Mouse (Mus musculus) ES-E14 (cell line): ENCODE results near the gene Nhsl1. TPM values are rescaled to one million over a fixed set of nuclear protein-coding genes. Genes with fewer than 3 reads are reported as not detected.

Source experiments
- DNase-seq: peaks from one replicate; pipeline ENCODE4 v3.0.0-alpha.2; 2013; ENCODE audit warnings: low read depth, low spot score
- H3K27ac ChIP-seq: 2 replicates; pipeline ENCODE4 v1.5.1; 2012; ENCODE audit warnings: low read depth, mild to moderate bottlenecking, low read length, moderate library complexity, mixed read lengths; ENCODE audit not compliant: poor library complexity, insufficient read depth, severe bottlenecking
- H3K36me3 ChIP-seq: 2 replicates; pipeline ENCODE4 v1.6.1; 2012; ENCODE audit warnings: mild to moderate bottlenecking, low read length, moderate library complexity, mixed read lengths; ENCODE audit not compliant: control insufficient read depth, poor library complexity, insufficient read depth, severe bottlenecking
- H3K4me1 ChIP-seq, 2 experiments: fragments of 150-350 bp in 1 of 2; sonication (generic) in 1 of 2; 2 replicates each; pipeline ENCODE4 v1.6.1; 2012; ENCODE audit warnings: low read length in 2 of 2, mild to moderate bottlenecking in 1 of 2, mixed read lengths in 1 of 2; ENCODE audit not compliant: control insufficient read depth in 2 of 2, insufficient read depth in 2 of 2, poor library complexity in 1 of 2
- H3K4me3 ChIP-seq, 2 experiments: fragments of 150-350 bp in 1 of 2; sonication (generic) in 1 of 2; 2 replicates each; pipeline ENCODE4 v1.5.1; 2012; ENCODE audit warnings: low read length in 2 of 2, low read depth in 1 of 2, mild to moderate bottlenecking in 1 of 2, mixed read lengths in 1 of 2; ENCODE audit not compliant: insufficient read depth in 1 of 2, poor library complexity in 1 of 2, severe bottlenecking in 1 of 2
- H3K9ac ChIP-seq: 2 replicates; pipeline ENCODE4 v1.6.1; 2012; ENCODE audit warnings: low read depth, mild to moderate bottlenecking, low read length, mixed read lengths; ENCODE audit not compliant: poor library complexity, insufficient read depth, severe bottlenecking
- H3K9me3 ChIP-seq: fragments of 150-350 bp; sonication (generic); 2 replicates; pipeline ENCODE4 v1.6.1; 2012; ENCODE audit warnings: low read depth, mild to moderate bottlenecking, low read length; ENCODE audit not compliant: control insufficient read depth, insufficient read depth
- CHD2 ChIP-seq: IDR thresholded peaks from 2 replicates; pipeline ENCODE4 v1.6.1; 2014; ENCODE audit warnings: mild to moderate bottlenecking, low read depth, low read length, inconsistent platforms
- HCFC1 ChIP-seq: IDR thresholded peaks from 2 replicates; pipeline ENCODE4 v1.6.1; 2012; ENCODE audit warnings: low read length, inconsistent platforms, borderline replicate concordance; ENCODE audit not compliant: insufficient read depth
- MAFK ChIP-seq: IDR thresholded peaks from 2 replicates; pipeline ENCODE4 v1.6.1; 2014; ENCODE audit warnings: mild to moderate bottlenecking, low read depth, low read length, inconsistent platforms; ENCODE audit not compliant: insufficient read depth
- ZC3H11A ChIP-seq: IDR thresholded peaks from 2 replicates; pipeline ENCODE4 v1.6.1; 2012; ENCODE audit warnings: low read depth, mild to moderate bottlenecking, inconsistent platforms, low read length, borderline replicate concordance
- ZNF384 ChIP-seq: IDR thresholded peaks from 2 replicates; pipeline ENCODE4 v1.6.1; 2012; ENCODE audit warnings: low read depth, low read length, inconsistent platforms
- in situ Hi-C, 2 experiments: fragments of 600-800 bp; cut with MboI; formaldehyde crosslinking; loops; one replicate each; pipeline ENCODE4 v1.15.1; 2025; ENCODE audit warnings: low sequenced_read_pairs in 2 of 2, inconsistent platforms in 1 of 2; ENCODE audit not compliant: unreplicated experiment in 2 of 2
- total RNA-seq: library from RNA; depleted of rRNA; stranded (reverse); fragments of 300-350 nt; gene quantifications from 2 replicates; pipeline ENCODE4 v1.2.3, GENCODE M21; 2012; rRNA removed

Gene Nhsl1
- total RNA-seq, result 5.5 and 7.7 TPM in 2 replicates

- in situ Hi-C loops, result no loop called here
- no peak for DNase-seq
These were observed at the start of gene Nhsl1 for GRCm38 (mm10) chr10:18318916-18319481. Gene Nhsl1 (plus strand): TSS chr10:18318985.

GRCm38 (mm10) chr10:18276090-18276734, 42.6 kb upstream of the Nhsl1 start:
- Histone ChIP-seq H3K27ac (no peak overlapping the region), H3K4me1 (no peaks in the 10 kb centered on the region), H3K9ac (no peak overlapping the region), H3K9me3 (no peaks in the 10 kb centered on the region), H3K4me3 (no peak overlapping the region), H3K36me3 (no peaks in the 10 kb centered on the region)
- in situ Hi-C loops, result no loop called here
- TF ChIP-seq ZNF384 (no peak), HCFC1 (no peak), ZC3H11A (no peak), CHD2 (no peak), MAFK (no peak)
- DNase-seq, result no peak

More at GRCm38 (mm10) chr10:18318916-18319481, at the start of gene Nhsl1:
- H3K4me1 ChIP-seq, result peaks cover 4% of the 10 kb centered on the region in 2 experiments; a peak in 3 of 4 replicates
- H3K9ac ChIP-seq, result peak within 1 kb of the TSS; percentile 73
- no peaks in the 10 kb centered on the region for H3K9me3 ChIP-seq
- H3K27ac ChIP-seq, result no peak within 1 kb of the TSS
- no peaks in the 10 kb centered on the region for H3K36me3 ChIP-seq
- H3K4me3 ChIP-seq, result peak within 1 kb of the TSS; percentile 70 to 76
- TF ChIP-seq ZC3H11A (no peak), MAFK (no peak), ZNF384 (no peak), CHD2 (no peak), HCFC1 (no peak)

- in situ Hi-C loops, result no loop called here
- H3K4me1 ChIP-seq, result no peaks in the 10 kb centered on the region
- TF ChIP-seq ZNF384 (no peak), HCFC1 (no peak), CHD2 (no peak), MAFK (no peak), ZC3H11A (no peak)
- H3K9ac ChIP-seq, result no peak overlapping the region
- H3K4me3 ChIP-seq, result no peak overlapping the region
- H3K36me3 ChIP-seq, result no peaks in the 10 kb centered on the region
- no peaks in the 10 kb centered on the region for H3K9me3 ChIP-seq
- H3K27ac ChIP-seq, result no peak overlapping the region
- no peak for DNase-seq
These were observed 34.8 kb upstream of the Nhsl1 start for GRCm38 (mm10) chr10:18283991-18284390.

- Histone ChIP-seq H3K36me3 (no peaks in the 10 kb centered on the region), H3K27ac (no peak overlapping the region), H3K9me3 (no peaks in the 10 kb centered on the region), H3K4me1 (no peaks in the 10 kb centered on the region), H3K9ac (no peak overlapping the region), H3K4me3 (no peak overlapping the region)
- in situ Hi-C loops, result no loop called here
- no peak for DNase-seq
- no peak for TF ChIP-seq HCFC1
- TF ChIP-seq ZNF384, result no peak
- TF ChIP-seq ZC3H11A, result no peak
- TF ChIP-seq CHD2, result no peak
- no peak for TF ChIP-seq MAFK
These were observed 29.3 kb upstream of the Nhsl1 start for GRCm38 (mm10) chr10:18289512-18289911.

- in situ Hi-C loops, result no loop called here
- no peaks in the 10 kb centered on the region for H3K36me3 ChIP-seq
These were observed 13.7 kb upstream of the Nhsl1 start for GRCm38 (mm10) chr10:18305106-18305505.

More at GRCm38 (mm10) chr10:18305106-18305505, 13.7 kb upstream of the Nhsl1 start:
- Histone ChIP-seq H3K4me3 (no peak overlapping the region), H3K9me3 (no peaks in the 10 kb centered on the region), H3K27ac (no peak overlapping the region), H3K9ac (no peak overlapping the region), H3K4me1 (no peaks in the 10 kb centered on the region)
- DNase-seq, result no peak
- no peak for TF ChIP-seq HCFC1
- TF ChIP-seq CHD2, result no peak
- TF ChIP-seq ZC3H11A, result no peak
- no peak for TF ChIP-seq MAFK
- TF ChIP-seq ZNF384, result no peak
